Mouse (Mus musculus) frontal cortex, postnatal 14 days (tissue): ENCODE data around the gene Ksr2.
A peak's percentile ranks its signal among the peaks of the same experiment; 100 is the strongest.
"Not testable (repeated sequence)": the region's sequence is repeated elsewhere in the genome, so short reads cannot be mapped to it uniquely, and the experiment has no call there.

Experiments used
- DNase-seq, 2 experiments: peaks; one replicate each; pipeline ENCODE4 v3.0.0; 2022; ENCODE audit warnings: low spot score in 2 of 2

Ksr2 gene

GRCm38 (mm10) chr5:117413507-117414501, at the start of gene Ksr2:
TSS of gene Ksr2 (plus strand) at chr5:117414000.
- DNase-seq, result peak; percentile 63 to 71

- no peak for DNase-seq
These were observed 49.0 kb upstream of the Ksr2 start for GRCm38 (mm10) chr5:117364821-117365220.

- DNase-seq, result no peak
These were observed 47.8 kb upstream of the Ksr2 start for GRCm38 (mm10) chr5:117365904-117366561.

GRCm38 (mm10) chr5:117367206-117367605, 46.6 kb upstream of the Ksr2 start:
- no peak for DNase-seq

GRCm38 (mm10) chr5:117370592-117370991, 43.2 kb upstream of the Ksr2 start:
- no peak for DNase-seq

- DNase-seq, result no peak
These were observed 40.4 kb upstream of the Ksr2 start for GRCm38 (mm10) chr5:117373418-117373817.

- no peak for DNase-seq
These were observed 39.3 kb upstream of the Ksr2 start for GRCm38 (mm10) chr5:117374372-117375049.

- no peak for DNase-seq
These were observed 37.5 kb upstream of the Ksr2 start for GRCm38 (mm10) chr5:117376331-117376761.

GRCm38 (mm10) chr5:117377731-117378130, 36.1 kb upstream of the Ksr2 start:
- DNase-seq, result not testable (repeated sequence)

- DNase-seq, result no peak
These were observed 33.6 kb upstream of the Ksr2 start for GRCm38 (mm10) chr5:117380199-117380598.

GRCm38 (mm10) chr5:117381785-117382184, 32.0 kb upstream of the Ksr2 start:
- DNase-seq, result no peak

GRCm38 (mm10) chr5:117383198-117383597, 30.6 kb upstream of the Ksr2 start:
- no peak for DNase-seq

- no peak for DNase-seq
These were observed 25.5 kb upstream of the Ksr2 start for GRCm38 (mm10) chr5:117388296-117388751.

- DNase-seq, result peak; percentile 90 to 93
These were observed 24.9 kb upstream of the Ksr2 start, which contains the start of gene Rfc5 for GRCm38 (mm10) chr5:117388877-117389276. TSS of gene Rfc5 (minus strand) at chr5:117389047.

- no peak for DNase-seq
These were observed 22.9 kb upstream of the Ksr2 start for GRCm38 (mm10) chr5:117390895-117391294.

- DNase-seq, result no peak
These were observed 18.0 kb upstream of the Ksr2 start for GRCm38 (mm10) chr5:117395834-117396233.

- no peak for DNase-seq
These were observed 17.2 kb upstream of the Ksr2 start for GRCm38 (mm10) chr5:117396596-117397014.

- DNase-seq, result no peak
These were observed 16.4 kb upstream of the Ksr2 start for GRCm38 (mm10) chr5:117397371-117397770.

- DNase-seq, result no peak
These were observed 15.7 kb upstream of the Ksr2 start for GRCm38 (mm10) chr5:117398007-117398550.

- DNase-seq, result no peak
These were observed 14.5 kb upstream of the Ksr2 start for GRCm38 (mm10) chr5:117399281-117399680.

- no peak for DNase-seq
These were observed 10.2 kb upstream of the Ksr2 start for GRCm38 (mm10) chr5:117403609-117404008.

- not testable (repeated sequence) for DNase-seq
These were observed 9.1 kb upstream of the Ksr2 start for GRCm38 (mm10) chr5:117404671-117405070.
